Mouse (Mus musculus) cortical plate, adult 2 months (tissue): ENCODE measurements around the gene Ostc. TPM values are rescaled to one million over a fixed set of nuclear protein-coding genes. Genes with fewer than 3 reads are reported as not detected.

Experiments used
- H3K27ac ChIP-seq: fragments of 200-500 bp; 2 replicates; pipeline ENCODE4 v1.5.1; 2012; ENCODE audit warnings: low read length, control low read depth, inconsistent platforms; ENCODE audit not compliant: insufficient read depth
- H3K4me1 ChIP-seq: fragments of 200-500 bp; 2 replicates; pipeline ENCODE4 v1.6.1; 2011; ENCODE audit warnings: low read length; ENCODE audit not compliant: control insufficient read depth, insufficient read depth
- H3K4me3 ChIP-seq: fragments of 200-500 bp; 2 replicates; pipeline ENCODE4 v1.5.1; 2011; ENCODE audit warnings: mild to moderate bottlenecking, low read length, control low read depth; ENCODE audit not compliant: insufficient read depth
- CTCF ChIP-seq: fragments of 200-500 bp; IDR thresholded peaks from 2 replicates; pipeline ENCODE4 v1.5.1; 2011; ENCODE audit warnings: mild to moderate bottlenecking, control low read depth, low read length; ENCODE audit not compliant: insufficient read depth; ENCODE audit errors: extremely low read depth
- POLR2A ChIP-seq: fragments of 200-500 bp; IDR thresholded peaks from 2 replicates; pipeline ENCODE4 v1.6.1; 2011; ENCODE audit warnings: mild to moderate bottlenecking, low read length, control low read depth; ENCODE audit not compliant: insufficient read depth; ENCODE audit errors: extremely low read depth
- polyA plus RNA-seq: library from polyadenylated mRNA; depleted of rRNA; stranded (reverse); fragments of >200 nt; gene quantifications from 2 replicates; pipeline ENCODE4 v1.2.3, GENCODE M21; 2012

Ostc gene
- polyA plus RNA-seq, 1 experiment = 66.3 TPM

DNA sequence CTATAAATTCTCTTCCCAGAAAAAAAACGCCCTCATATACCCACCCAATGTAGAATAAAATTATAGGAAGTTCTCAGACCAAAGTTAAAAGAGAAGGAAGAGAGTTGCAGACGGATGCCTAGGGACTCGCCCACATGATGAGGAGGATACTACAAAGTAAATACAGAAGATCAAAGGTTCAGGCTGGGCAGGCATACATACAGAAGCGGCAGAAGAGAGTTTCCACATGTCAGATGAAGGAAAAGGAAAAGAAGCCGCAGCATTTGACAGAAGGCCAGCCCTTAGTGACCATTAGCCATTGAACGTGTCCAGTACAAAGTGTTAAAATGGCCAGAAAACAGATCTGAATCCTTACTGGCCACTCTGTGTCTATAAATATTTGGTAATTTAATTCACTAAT lies 3.6 kb upstream of the Ostc start:
- H3K4me3 ChIP-seq = no peak overlapping the region
- H3K4me1 ChIP-seq = no peaks in the 10 kb centered on the region; the same call in 1 of the 2 replicates
- no peak overlapping the region for H3K27ac ChIP-seq
- TF ChIP-seq POLR2A = no peak
- TF ChIP-seq CTCF = no peak

DNA sequence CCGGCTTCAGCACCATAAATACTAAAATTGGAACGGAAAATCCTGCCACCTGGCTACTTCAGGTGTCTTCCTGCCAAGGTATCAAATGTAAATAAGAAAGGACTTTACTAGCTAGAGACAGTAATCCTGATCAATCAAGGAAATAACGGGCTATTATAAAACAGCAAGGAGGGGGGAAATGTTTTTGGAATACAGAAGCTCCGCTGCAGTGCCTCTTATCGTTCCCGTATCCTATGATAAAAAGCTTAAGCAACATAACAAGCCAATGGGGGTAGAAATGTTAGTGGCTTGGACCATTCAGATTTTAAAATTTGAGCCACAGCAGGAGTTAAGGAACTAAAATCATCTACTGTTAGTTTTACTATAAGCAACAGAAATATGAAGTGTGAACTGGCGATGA lies 859 bp upstream of the Ostc start:
- Histone ChIP-seq H3K4me3 (no peak overlapping the region), H3K27ac (no peak overlapping the region), H3K4me1 (no peaks in the 10 kb centered on the region; the same call in 1 of the 2 replicates)
- TF ChIP-seq CTCF = no peak
- TF ChIP-seq POLR2A = no peak

DNA sequence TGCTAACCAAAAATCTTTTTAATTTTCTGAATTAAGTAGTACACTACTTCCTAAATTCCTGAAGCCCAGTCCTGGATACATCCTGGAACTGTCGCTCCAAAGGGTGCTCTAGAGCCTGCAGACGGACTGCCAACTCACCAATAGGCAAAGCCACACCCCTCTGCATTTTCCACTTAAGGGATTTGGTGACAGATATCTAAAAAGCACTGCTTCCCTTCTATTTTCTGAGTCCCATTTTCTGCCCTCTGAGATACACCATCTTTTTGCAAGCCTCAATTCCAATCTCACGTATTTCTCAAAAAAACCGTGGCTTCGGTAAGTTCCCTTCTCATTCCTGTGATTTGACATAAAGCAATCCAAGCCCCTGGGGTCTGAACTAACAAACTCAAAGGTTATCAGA lies 715 bp downstream of the Ostc start:
- Histone ChIP-seq H3K4me1 (no peaks in the 10 kb centered on the region; the same call in 1 of the 2 replicates), H3K4me3 (peak overlapping the region; percentile 70), H3K27ac (no peak overlapping the region)
- TF ChIP-seq CTCF (no peak), POLR2A (no peak)

DNA sequence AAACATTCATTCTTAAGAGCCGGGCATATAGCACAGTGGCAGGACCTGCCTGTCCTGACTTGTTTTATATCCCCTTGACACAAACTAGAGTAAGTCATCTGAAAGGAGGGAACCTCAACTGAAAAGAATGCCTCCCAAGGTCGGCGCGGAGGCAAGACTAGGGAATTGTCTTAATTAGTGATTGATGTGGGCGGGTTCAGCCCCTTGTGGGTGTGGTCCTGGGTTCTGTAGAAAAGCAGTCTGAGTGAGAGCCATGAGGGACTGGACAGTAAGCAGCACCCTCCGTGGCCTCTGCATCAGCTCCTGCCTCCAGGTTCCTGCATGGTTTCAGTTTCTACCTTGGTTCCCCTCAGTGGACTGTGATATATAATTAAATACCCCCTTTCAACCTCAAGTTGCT lies 7.0 kb downstream of the Ostc start:
- H3K27ac ChIP-seq = no peak overlapping the region
- TF ChIP-seq POLR2A = no peak
- TF ChIP-seq CTCF = no peak
- H3K4me3 ChIP-seq = no peak overlapping the region
- H3K4me1 ChIP-seq = no peaks in the 10 kb centered on the region

DNA sequence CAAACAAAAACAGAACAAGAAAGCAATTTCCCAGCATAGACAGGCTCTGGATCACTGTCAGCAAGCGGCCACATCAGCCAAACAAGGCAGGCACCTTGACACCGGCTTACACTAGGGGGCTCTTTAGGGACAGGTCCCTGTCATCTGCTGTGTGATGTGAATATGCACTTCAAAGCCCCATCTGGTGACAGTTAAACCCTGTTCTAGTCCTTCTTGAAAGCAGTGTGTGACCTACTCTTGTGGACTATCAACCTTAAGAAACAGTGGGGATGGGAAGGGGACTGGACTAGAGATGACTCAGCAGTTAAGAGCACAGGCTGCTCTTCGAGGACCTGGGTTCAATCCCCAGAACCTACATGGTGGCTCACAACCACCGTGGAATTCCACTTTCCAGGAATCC lies 11.6 kb downstream of the Ostc start:
- H3K27ac ChIP-seq = no peak overlapping the region

DNA sequence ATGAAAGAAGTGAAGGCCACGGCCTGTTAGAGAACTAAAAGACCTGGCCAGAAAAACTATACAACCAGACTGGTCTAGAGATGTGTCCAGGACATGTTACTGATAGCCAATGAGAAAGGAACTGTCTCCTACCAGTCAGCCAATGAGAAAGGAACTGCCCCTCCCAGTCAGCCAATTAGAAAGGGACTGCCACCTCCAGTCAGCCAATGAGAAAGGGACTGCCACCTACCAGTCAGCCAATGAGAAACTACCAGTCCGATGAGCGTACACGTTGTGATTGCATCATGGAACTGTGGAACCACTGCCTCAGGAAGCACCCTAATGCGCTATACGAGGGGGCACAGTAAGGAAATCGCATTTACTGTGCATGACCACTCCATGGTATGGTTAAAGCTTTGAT lies 14.5 kb downstream of the Ostc start:
- Histone ChIP-seq H3K4me1 (no peaks in the 10 kb centered on the region), H3K27ac (no peak overlapping the region), H3K4me3 (no peak overlapping the region)
- TF ChIP-seq POLR2A (no peak), CTCF (no peak)

More for the DNA sequence above, 11.6 kb downstream of the Ostc start:
- Histone ChIP-seq H3K4me3 (no peak overlapping the region), H3K4me1 (no peaks in the 10 kb centered on the region)
- TF ChIP-seq CTCF (no peak), POLR2A (no peak)

DNA sequence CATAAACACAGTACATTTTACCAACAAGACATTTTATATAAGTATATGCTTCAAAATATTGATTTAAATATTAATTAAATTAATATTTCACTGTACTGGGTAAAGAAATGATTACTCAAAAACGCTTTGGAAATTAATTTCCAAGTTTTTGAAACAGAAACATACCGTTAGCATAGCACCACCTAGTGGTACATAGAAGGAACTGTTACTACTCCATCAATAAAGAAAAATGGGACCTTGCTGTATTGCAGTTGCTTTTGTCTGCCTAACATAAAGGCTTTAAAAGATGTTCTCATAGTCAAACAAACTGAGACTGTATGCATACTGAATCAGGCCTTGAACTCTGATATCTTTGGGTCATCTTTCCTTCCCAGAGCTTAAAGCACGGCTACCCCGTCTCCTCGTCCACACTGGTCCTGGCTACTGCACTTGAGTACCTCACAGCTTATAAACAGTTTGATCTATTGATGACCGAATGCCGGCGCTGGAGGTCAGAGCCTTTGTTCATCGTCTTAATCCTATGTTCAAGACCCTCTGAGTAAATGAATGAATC lies 15.1 kb downstream of the Ostc start:
- Histone ChIP-seq H3K27ac (no peak overlapping the region), H3K4me1 (no peaks in the 10 kb centered on the region), H3K4me3 (no peak overlapping the region)
- TF ChIP-seq POLR2A (no peak), CTCF (no peak)

DNA sequence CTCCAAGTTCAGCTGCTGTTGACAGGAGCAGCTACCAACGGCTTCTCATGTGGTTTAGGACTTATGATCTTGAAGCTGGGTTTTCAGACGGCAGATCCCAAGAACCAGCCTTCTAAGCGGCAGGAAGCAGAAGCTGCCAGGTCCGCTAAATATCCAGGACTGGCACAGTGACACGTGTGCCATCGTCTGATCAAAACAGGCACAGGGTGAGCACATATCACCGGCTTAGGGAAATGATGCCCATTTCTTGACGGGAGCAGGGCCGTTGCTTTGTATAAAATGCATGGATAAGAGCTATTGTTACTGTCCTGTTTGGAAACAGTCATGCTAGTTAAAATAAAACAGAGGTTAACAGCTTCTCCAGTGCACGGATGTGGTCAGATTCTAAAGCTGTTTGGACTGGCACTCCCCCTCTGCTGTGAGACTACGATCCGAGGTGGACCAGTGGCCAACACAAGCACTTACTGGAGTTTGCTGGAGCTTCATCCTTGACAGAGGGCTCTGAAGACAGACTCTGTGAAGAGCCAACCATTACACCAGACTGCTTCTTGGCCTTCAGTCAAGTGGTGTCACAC lies 17.6 kb downstream of the Ostc start:
- H3K4me1 ChIP-seq = no peaks in the 10 kb centered on the region
- H3K4me3 ChIP-seq = no peak overlapping the region
- TF ChIP-seq CTCF (no peak), POLR2A (no peak)
- H3K27ac ChIP-seq = no peak overlapping the region

DNA sequence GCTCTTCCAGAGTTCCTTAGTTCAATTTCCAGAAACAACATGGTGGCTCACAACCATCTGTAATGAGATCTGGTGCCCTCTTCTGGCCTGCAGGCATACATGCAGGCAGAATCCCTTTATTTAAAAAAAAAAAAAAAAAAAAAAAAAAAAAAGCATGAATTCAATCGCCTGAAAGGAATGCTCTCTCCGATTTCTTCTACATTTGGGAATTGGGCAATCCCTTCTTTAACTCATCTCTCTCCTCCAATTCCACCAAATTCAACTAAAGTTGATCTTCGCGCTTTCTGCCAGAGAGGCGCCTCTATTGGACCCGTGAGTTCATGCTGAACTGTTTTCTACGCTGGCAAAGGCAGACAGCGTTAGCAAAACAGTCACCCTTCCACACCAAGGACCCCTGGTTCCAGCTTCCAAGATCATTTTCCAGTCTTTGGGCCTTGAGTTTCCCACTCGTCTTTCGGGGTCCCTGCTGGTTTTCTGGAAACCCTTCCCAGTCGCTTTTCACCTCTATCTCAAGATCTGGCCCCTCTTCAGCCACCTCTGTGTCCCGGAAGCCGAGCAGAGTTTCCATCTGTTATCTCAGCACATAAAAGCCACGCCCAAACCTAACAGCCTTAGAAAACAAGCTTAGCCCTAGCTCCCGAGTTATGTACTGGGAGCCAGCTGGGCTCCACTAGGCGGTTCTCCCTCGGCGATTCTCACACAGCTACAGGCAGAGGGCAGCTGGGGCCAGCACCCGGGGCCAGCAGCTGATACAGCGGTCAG lies 18.2 kb downstream of the Ostc start:
- TF ChIP-seq CTCF = no peak
- no peak for TF ChIP-seq POLR2A
- Histone ChIP-seq H3K4me3 (no peak overlapping the region), H3K4me1 (no peaks in the 10 kb centered on the region), H3K27ac (no peak overlapping the region)

DNA sequence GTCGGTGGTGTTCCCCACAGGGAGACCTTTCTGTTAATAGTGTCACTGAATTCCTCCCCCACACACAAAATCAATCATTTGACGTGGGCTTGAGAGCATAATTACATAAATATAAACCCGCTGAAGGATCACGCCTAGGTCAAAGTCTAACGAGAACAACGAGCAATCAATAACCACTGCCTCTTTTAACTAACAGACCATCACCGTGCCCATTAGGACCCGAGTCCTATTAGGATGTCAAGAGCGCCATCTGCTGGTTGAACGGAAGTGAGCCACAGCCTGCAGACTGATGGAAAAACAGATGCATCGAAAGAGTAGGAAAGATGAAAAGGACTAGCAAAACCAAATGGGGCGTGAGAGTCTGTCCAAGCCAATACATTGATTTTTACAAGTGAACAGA lies 19.6 kb downstream of the Ostc start:
- no peak overlapping the region for H3K27ac ChIP-seq
- no peak overlapping the region for H3K4me3 ChIP-seq
- TF ChIP-seq CTCF (peak; percentile 76), POLR2A (no peak)
- no peaks in the 10 kb centered on the region for H3K4me1 ChIP-seq
